Mouse (Mus musculus) spleen, adult 2 months (tissue): ENCODE data around the gene Hsd17b3. TPM values are rescaled to one million over a fixed set of nuclear protein-coding genes. Genes with fewer than 3 reads are reported as not detected.

Source experiments
- DNase-seq, 2 experiments: peaks; one replicate each; pipeline versions ENCODE4 v3.0.0 to v3.0.0-alpha.2; 2012 to 2021; ENCODE audit warnings: low spot score in 2 of 2, low read depth in 1 of 2
- H3K27ac ChIP-seq: fragments of 200-500 bp; 2 replicates; pipeline ENCODE4 v1.5.1; 2012; ENCODE audit warnings: low read length, inconsistent platforms; ENCODE audit not compliant: insufficient read depth
- H3K27me3 ChIP-seq: fragments of 200-500 bp; 2 replicates; pipeline ENCODE4 v1.6.1; 2012; ENCODE audit warnings: mild to moderate bottlenecking, moderate library complexity, low read length, inconsistent platforms; ENCODE audit not compliant: control insufficient read depth, insufficient read depth
- H3K36me3 ChIP-seq: fragments of 200-500 bp; 2 replicates; pipeline ENCODE4 v1.6.1; 2012; ENCODE audit warnings: mild to moderate bottlenecking, low read length, inconsistent platforms; ENCODE audit not compliant: control insufficient read depth, insufficient read depth
- H3K4me1 ChIP-seq: fragments of 200-500 bp; 2 replicates; pipeline ENCODE4 v1.6.1; 2011; ENCODE audit warnings: inconsistent platforms; ENCODE audit not compliant: control insufficient read depth, insufficient read depth, insufficient read length
- H3K4me3 ChIP-seq: fragments of 200-500 bp; 2 replicates; pipeline ENCODE4 v1.5.1; 2011; ENCODE audit warnings: mild to moderate bottlenecking, inconsistent platforms; ENCODE audit not compliant: insufficient read depth, insufficient read length; ENCODE audit errors: extremely low read depth
- CTCF ChIP-seq: fragments of 200-500 bp; IDR thresholded peaks from 2 replicates; pipeline ENCODE4 v1.5.1; 2011; ENCODE audit warnings: mild to moderate bottlenecking, inconsistent platforms; ENCODE audit not compliant: insufficient read depth, insufficient read length, insufficient replicate concordance; ENCODE audit errors: extremely low read depth
- POLR2A ChIP-seq: fragments of 200-500 bp; IDR thresholded peaks from 2 replicates; pipeline ENCODE4 v1.6.1; 2011; ENCODE audit warnings: low read depth, low read length, inconsistent platforms
- WGBS: fragments of 180-500 bp; shearing (Covaris S2); methylation state at CpG from one replicate; pipeline ENCODE4 v1.1.7; 2018; 5-methylcytosine and 5-hydroxymethylcytosine counted together
- polyA plus RNA-seq: library from polyadenylated mRNA; depleted of rRNA; stranded (reverse); fragments of >200 nt; gene quantifications from 2 replicates; pipeline ENCODE4 v1.2.3, GENCODE M21; 2012

Gene Hsd17b3
- polyA plus RNA-seq, 1 experiment: not detected

DNA sequence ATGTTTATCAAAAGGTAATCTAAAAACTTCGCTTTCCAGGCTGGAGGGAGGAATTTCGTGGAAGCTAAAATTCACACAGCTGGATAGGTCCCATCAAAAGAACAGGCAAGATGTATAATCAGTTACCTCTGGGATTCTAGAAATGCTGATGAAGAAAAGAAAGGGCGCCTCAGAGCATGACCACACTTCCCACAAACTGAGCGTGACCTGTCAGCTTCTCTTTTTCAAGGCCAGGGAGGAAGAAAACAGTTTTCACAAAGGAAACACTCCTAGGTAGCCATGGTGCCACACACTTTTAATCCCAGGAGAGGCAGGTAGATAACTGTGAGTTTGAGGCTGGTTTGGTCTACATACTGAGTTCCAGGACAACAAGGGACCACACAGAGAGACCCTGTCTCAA is 31.7 kb upstream of the Hsd17b3 start:
- Histone ChIP-seq H3K4me1 (no peaks in the 10 kb centered on the region; the same call in 1 of the 2 replicates), H3K36me3 (no peaks in the 10 kb centered on the region), H3K27me3 (no peaks in the 10 kb centered on the region), H3K4me3 (no peak overlapping the region), H3K27ac (no peak overlapping the region)
- no peak for DNase-seq
- TF ChIP-seq POLR2A (no peak), CTCF (no peak)
- WGBS: 29% methylated on average over 4 of the region's 4 CpGs

DNA sequence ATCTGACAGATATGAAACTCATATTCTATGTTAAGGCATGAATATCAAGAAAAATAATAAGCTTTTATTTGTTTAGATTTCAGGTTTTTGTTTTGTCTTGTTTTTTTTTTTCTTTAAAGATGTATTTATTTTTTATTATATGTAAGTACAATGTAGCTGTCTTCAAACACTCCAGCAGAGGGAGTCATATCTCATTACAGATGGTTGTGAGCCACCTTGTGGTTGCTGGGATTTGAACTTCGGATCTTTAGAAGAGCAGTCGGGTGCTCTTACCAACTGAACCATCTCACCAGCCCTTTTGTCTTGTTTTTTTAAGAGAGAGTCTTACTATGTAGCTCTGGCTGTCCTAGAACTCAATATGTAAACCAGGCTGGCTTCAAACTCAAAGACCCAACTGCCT is 28.4 kb upstream of the Hsd17b3 start:
- no peak for TF ChIP-seq POLR2A
- no peak for TF ChIP-seq CTCF
- no peak for DNase-seq
- Histone ChIP-seq H3K36me3 (no peaks in the 10 kb centered on the region; the same call in 1 of the 2 replicates), H3K27me3 (no peaks in the 10 kb centered on the region), H3K27ac (no peak overlapping the region), H3K4me3 (no peak overlapping the region), H3K4me1 (no peaks in the 10 kb centered on the region; the same call in 1 of the 2 replicates)
- 53% methylated on average over 2 of the region's 2 CpGs for WGBS

GRCm38 (mm10) chr13:64110421-64110820 is 21.4 kb upstream of the Hsd17b3 start:
- WGBS: 88% methylated on average over 1 of the region's 1 CpGs
- TF ChIP-seq POLR2A: no peak
- TF ChIP-seq CTCF: no peak
- no peak for DNase-seq

DNA sequence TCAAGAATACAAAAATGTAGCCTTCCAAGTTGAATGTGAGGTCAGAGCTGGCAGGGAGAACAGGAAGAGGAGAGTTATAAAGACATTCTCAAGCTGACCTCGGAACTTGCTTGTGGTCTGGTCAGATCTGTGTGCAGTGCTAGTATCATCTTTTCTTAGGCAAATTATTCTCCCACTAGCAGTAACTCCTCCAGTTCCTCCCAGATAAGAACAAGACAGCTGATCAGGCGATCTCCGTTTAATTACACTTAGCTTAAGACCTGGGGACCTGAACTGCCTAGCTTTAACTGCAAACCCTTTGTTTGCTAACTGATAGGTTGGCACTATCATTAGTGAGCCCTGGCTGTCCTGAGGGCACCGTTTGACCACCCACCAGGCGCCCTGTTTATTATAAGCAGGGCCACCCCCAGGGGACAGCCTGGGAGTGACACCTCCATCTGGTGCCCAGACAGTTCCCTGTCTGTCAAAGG is 19.4 kb upstream of the Hsd17b3 start:
- TF ChIP-seq CTCF (no peak), POLR2A (no peak)
- Histone ChIP-seq H3K4me3 (no peak overlapping the region), H3K27ac (no peak overlapping the region), H3K36me3 (peaks cover 5% of the 10 kb centered on the region; the same call in 1 of the 2 replicates), H3K4me1 (no peaks in the 10 kb centered on the region), H3K27me3 (no peaks in the 10 kb centered on the region)
- WGBS: 30% methylated on average over 5 of the region's 5 CpGs
- DNase-seq: no peak

More at GRCm38 (mm10) chr13:64110421-64110820, 21.4 kb upstream of the Hsd17b3 start:
- Histone ChIP-seq H3K27ac (no peak overlapping the region), H3K4me1 (no peaks in the 10 kb centered on the region), H3K27me3 (no peaks in the 10 kb centered on the region), H3K36me3 (peaks cover 2% of the 10 kb centered on the region; the same call in 1 of the 2 replicates), H3K4me3 (no peak overlapping the region)

- DNase-seq: no peak
- Histone ChIP-seq H3K4me1 (no peaks in the 10 kb centered on the region), H3K4me3 (no peak overlapping the region), H3K27me3 (no peaks in the 10 kb centered on the region), H3K27ac (no peak overlapping the region), H3K36me3 (peaks cover 5% of the 10 kb centered on the region; the same call in 1 of the 2 replicates)
- 42% methylated on average over 8 of the region's 8 CpGs for WGBS
- TF ChIP-seq POLR2A (no peak), CTCF (no peak)
Observed at GRCm38 (mm10) chr13:64107535-64107934, 18.5 kb upstream of the Hsd17b3 start.

DNA sequence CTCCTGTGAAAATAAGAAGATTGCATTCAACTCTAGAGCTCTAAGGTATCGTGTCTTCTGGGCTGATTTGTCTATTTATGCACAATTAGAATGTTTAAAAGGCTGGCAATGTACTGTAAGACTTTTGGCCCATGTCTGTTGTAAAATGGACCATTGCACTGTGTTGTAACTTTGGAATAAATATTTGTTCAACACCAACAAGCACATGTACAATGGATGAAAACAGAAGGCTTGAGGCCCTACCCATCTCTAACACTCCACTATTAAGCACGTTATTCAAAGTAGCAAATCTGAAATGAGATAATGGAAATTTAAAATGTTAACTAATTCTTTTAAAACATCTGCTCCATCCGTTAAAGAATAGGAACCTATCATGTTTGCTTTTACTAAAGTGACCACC is 18.1 kb upstream of the Hsd17b3 start:
- H3K4me1 ChIP-seq: no peaks in the 10 kb centered on the region
- TF ChIP-seq CTCF (no peak), POLR2A (no peak)
- H3K36me3 ChIP-seq: peaks cover 5% of the 10 kb centered on the region; the same call in 1 of the 2 replicates
- H3K27ac ChIP-seq: no peak overlapping the region
- no peak for DNase-seq
- H3K27me3 ChIP-seq: no peaks in the 10 kb centered on the region
- 76% methylated on average over 3 of the region's 3 CpGs for WGBS
- no peak overlapping the region for H3K4me3 ChIP-seq

- Histone ChIP-seq H3K4me1 (no peaks in the 10 kb centered on the region), H3K36me3 (peaks cover 3% of the 10 kb centered on the region; the same call in 1 of the 2 replicates), H3K27ac (no peak overlapping the region), H3K4me3 (no peak overlapping the region), H3K27me3 (no peaks in the 10 kb centered on the region)
- no peak for DNase-seq
- TF ChIP-seq POLR2A: no peak
- 89% methylated on average over 3 of the region's 3 CpGs for WGBS
Observed at GRCm38 (mm10) chr13:64105690-64106089, 16.7 kb upstream of the Hsd17b3 start.

DNA sequence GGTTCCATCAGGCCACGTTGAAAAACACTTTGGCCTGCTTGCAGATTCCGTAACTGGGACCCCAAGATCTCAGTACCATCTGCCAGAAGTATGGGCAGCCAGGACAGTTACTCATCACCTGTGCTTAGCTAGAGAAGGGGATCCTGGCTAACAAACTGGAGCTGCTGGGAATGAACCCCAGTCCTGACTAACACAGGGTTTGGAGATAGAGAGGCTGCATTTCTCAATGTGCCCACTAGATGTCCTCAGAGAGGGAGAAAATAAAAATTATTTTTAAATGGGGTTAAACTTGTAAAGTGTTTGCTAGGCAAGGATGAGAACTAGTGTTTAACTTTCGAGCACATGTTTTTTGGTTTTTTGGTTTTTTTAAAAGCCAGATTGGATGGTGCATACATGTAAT is 11.2 kb upstream of the Hsd17b3 start:
- no peak overlapping the region for H3K27ac ChIP-seq
- H3K4me1 ChIP-seq: no peaks in the 10 kb centered on the region
- WGBS: 72% methylated on average over 3 of the region's 3 CpGs
- peak; percentile 16; the same call in 1 of the 2 replicates for TF ChIP-seq CTCF
- no peak for TF ChIP-seq POLR2A
- H3K4me3 ChIP-seq: no peak overlapping the region
- DNase-seq: peak in 1 of 2 experiments; percentile 12
- H3K36me3 ChIP-seq: peaks cover 6% of the 10 kb centered on the region
- no peaks in the 10 kb centered on the region for H3K27me3 ChIP-seq
